Mouse (Mus musculus) lung, postnatal 0 days (tissue): ENCODE measurements around the gene Atg14.

Experiments used
- CTCF ChIP-seq: IDR thresholded peaks from 2 replicates; pipeline ENCODE4 v1.5.1; 2016; ENCODE audit warnings: antibody characterized with exemption, mild to moderate bottlenecking
- EP300 ChIP-seq: IDR thresholded peaks from 2 replicates; pipeline ENCODE4 v1.6.1; 2016; ENCODE audit warnings: antibody characterized with exemption, mild to moderate bottlenecking, control low read depth

- no peak for TF ChIP-seq EP300
- TF ChIP-seq CTCF = no peak
These were observed 29.0 kb downstream of the Atg14 start for GRCm38 (mm10) chr14:47541325-47541948.
